Mouse (Mus musculus) MEL (cell line): Measurements from ENCODE around the gene Avpr1b. TPM values are rescaled to one million over a fixed set of nuclear protein-coding genes. Genes with fewer than 3 reads are reported as not detected.

Experiments
- DNase-seq: peaks from one replicate; pipeline ENCODE4 v3.0.0; 2011; ENCODE audit warnings: low read depth, low spot score
- H3K27ac ChIP-seq: 2 replicates; pipeline ENCODE4 v1.5.1; 2012; ENCODE audit warnings: low read depth, mild to moderate bottlenecking, control low read depth, low read length, moderate library complexity; ENCODE audit not compliant: control insufficient read depth
- H3K27me3 ChIP-seq, 2 experiments: fragments of 150-350 bp in 1 of 2; sonication (generic) in 1 of 2; 2 replicates each; pipeline ENCODE4 v1.6.1; 2012; ENCODE audit warnings: low read length in 2 of 2, mild to moderate bottlenecking in 2 of 2, improper control_type of control experiment in 1 of 2, moderate library complexity in 1 of 2; ENCODE audit not compliant: insufficient read depth in 2 of 2, control insufficient read depth in 1 of 2
- H3K36me3 ChIP-seq, 2 experiments: 2 replicates each; pipeline ENCODE4 v1.6.1; 2012 to 2014; ENCODE audit warnings: low read length in 2 of 2, improper control_type of control experiment in 1 of 2, inconsistent platforms in 1 of 2, mild to moderate bottlenecking in 1 of 2; ENCODE audit not compliant: insufficient read depth in 2 of 2, control insufficient read depth in 1 of 2
- H3K4me1 ChIP-seq, 2 experiments: fragments of 150-350 bp in 1 of 2; sonication (generic) in 1 of 2; 2 replicates each; pipeline ENCODE4 v1.6.1; 2012; ENCODE audit warnings: low read length in 2 of 2, improper control_type of control experiment in 1 of 2, mild to moderate bottlenecking in 1 of 2; ENCODE audit not compliant: insufficient read depth in 2 of 2, control insufficient read depth in 1 of 2
- H3K4me3 ChIP-seq, 2 experiments: fragments of 150-350 bp in 1 of 2; sonication (generic) in 1 of 2; 2 replicates each; pipeline ENCODE4 v1.5.1; 2012; ENCODE audit warnings: low read depth in 2 of 2, low read length in 2 of 2, mild to moderate bottlenecking in 2 of 2, moderate library complexity in 2 of 2, control low read depth in 1 of 2, improper control_type of control experiment in 1 of 2; ENCODE audit not compliant: control insufficient read depth in 1 of 2, insufficient read depth in 1 of 2
- H3K79me2 ChIP-seq: 2 replicates; pipeline ENCODE4 v1.6.1; 2012; ENCODE audit warnings: mild to moderate bottlenecking, low read length, moderate library complexity; ENCODE audit not compliant: control insufficient read depth, poor library complexity, insufficient read depth
- H3K9ac ChIP-seq: 2 replicates; pipeline ENCODE4 v1.6.1; 2012; ENCODE audit warnings: low read depth, mild to moderate bottlenecking, control low read depth, low read length, moderate library complexity; ENCODE audit not compliant: control insufficient read depth, poor library complexity, severe bottlenecking
- H3K9me3 ChIP-seq: fragments of 150-350 bp; sonication (generic); replicated peaks from 2 replicates; pipeline ENCODE4 v1.6.1; 2012; ENCODE audit warnings: mild to moderate bottlenecking, low read length, improper control_type of control experiment, moderate library complexity; ENCODE audit not compliant: insufficient read depth
- BHLHE40 ChIP-seq: IDR thresholded peaks from 2 replicates; pipeline ENCODE4 v1.6.1; 2012; ENCODE audit warnings: low read depth, mild to moderate bottlenecking, inconsistent platforms, low read length, improper control_type of control experiment, borderline replicate concordance
- CTCF ChIP-seq, 3 experiments: IDR thresholded peaks in 2 of 3; conservative IDR thresholded peaks in 1 of 3; 2 replicates each; pipeline ENCODE4 v1.5.1; 2011 to 2012; ENCODE audit warnings: low read length in 3 of 3, low read depth in 2 of 3, mild to moderate bottlenecking in 2 of 3, improper control_type of control experiment in 1 of 3, inconsistent platforms in 1 of 3, mixed read lengths in 1 of 3, moderate library complexity in 1 of 3; ENCODE audit not compliant: control insufficient read depth in 1 of 3, insufficient read depth in 1 of 3, poor library complexity in 1 of 3, severe bottlenecking in 1 of 3
- ELF1 ChIP-seq: IDR thresholded peaks from 2 replicates; pipeline ENCODE4 v1.6.1; 2014; ENCODE audit warnings: low read depth, mild to moderate bottlenecking, inconsistent platforms, low read length, improper control_type of control experiment, moderate library complexity
- KAT2A ChIP-seq: conservative IDR thresholded peaks from 2 replicates; pipeline ENCODE4 v1.6.1; 2012; ENCODE audit warnings: low read depth, low read length, improper control_type of control experiment, inconsistent platforms
- MAFK ChIP-seq: IDR thresholded peaks from 2 replicates; pipeline ENCODE4 v1.6.1; 2011; ENCODE audit warnings: low read depth, mild to moderate bottlenecking, low read length, improper control_type of control experiment, borderline replicate concordance
- MAZ ChIP-seq: IDR thresholded peaks from 2 replicates; pipeline ENCODE4 v1.6.1; 2012; ENCODE audit warnings: low read depth, mild to moderate bottlenecking, inconsistent platforms, low read length, improper control_type of control experiment
- MXI1 ChIP-seq: IDR thresholded peaks from 2 replicates; pipeline ENCODE4 v1.6.1; 2011; ENCODE audit warnings: mild to moderate bottlenecking, low read depth, low read length, improper control_type of control experiment
- MYB ChIP-seq: IDR thresholded peaks from 2 replicates; pipeline ENCODE4 v1.6.1; 2011; ENCODE audit warnings: mild to moderate bottlenecking, low read depth, low read length, improper control_type of control experiment
- NELFE ChIP-seq: IDR thresholded peaks from 2 replicates; pipeline ENCODE4 v1.6.1; 2011; ENCODE audit warnings: low read depth, low read length, improper control_type of control experiment
- POLR2AphosphoS2 ChIP-seq: IDR thresholded peaks from 2 replicates; pipeline ENCODE4 v1.6.1; 2011; ENCODE audit warnings: low read length, improper control_type of control experiment
- POLR2AphosphoS5 ChIP-seq: IDR thresholded peaks from 2 replicates; pipeline ENCODE4 v1.6.1; 2012; ENCODE audit warnings: low read depth, borderline replicate concordance, mild to moderate bottlenecking, inconsistent platforms, low read length, moderate library complexity, mixed read lengths
- RAD21 ChIP-seq: IDR thresholded peaks from 2 replicates; pipeline ENCODE4 v1.6.1; 2011; ENCODE audit warnings: mild to moderate bottlenecking, low read depth, low read length, improper control_type of control experiment
- RCOR1 ChIP-seq: IDR thresholded peaks from 2 replicates; pipeline ENCODE4 v1.6.1; 2012; ENCODE audit warnings: low read depth, mild to moderate bottlenecking, inconsistent platforms, low read length, improper control_type of control experiment
- SIN3A ChIP-seq: IDR thresholded peaks from 2 replicates; pipeline ENCODE4 v1.6.1; 2012; ENCODE audit warnings: low read length, improper control_type of control experiment, inconsistent platforms
- SMC3 ChIP-seq: IDR thresholded peaks from 2 replicates; pipeline ENCODE4 v1.6.1; 2011; ENCODE audit warnings: low read depth, low read length, improper control_type of control experiment
- TAL1 ChIP-seq: IDR thresholded peaks from 2 replicates; pipeline ENCODE4 v1.6.1; 2012; ENCODE audit warnings: mild to moderate bottlenecking, inconsistent platforms, low read length, moderate library complexity, mixed read lengths
- TCF12 ChIP-seq: IDR thresholded peaks from 2 replicates; pipeline ENCODE4 v1.6.1; 2014; ENCODE audit warnings: low read depth, mild to moderate bottlenecking, inconsistent platforms, low read length, improper control_type of control experiment, moderate library complexity
- USF1 ChIP-seq: IDR thresholded peaks from 2 replicates; pipeline ENCODE4 v1.6.1; 2014; ENCODE audit warnings: low read depth, mild to moderate bottlenecking, inconsistent platforms, low read length, improper control_type of control experiment, moderate library complexity
- USF2 ChIP-seq, 2 experiments: IDR thresholded peaks; 2 replicates each; pipeline ENCODE4 v1.6.1; 2011 to 2012; ENCODE audit warnings: improper control_type of control experiment in 2 of 2, low read length in 2 of 2, borderline replicate concordance in 1 of 2, inconsistent platforms in 1 of 2, low read depth in 1 of 2, mild to moderate bottlenecking in 1 of 2; ENCODE audit not compliant: insufficient read depth in 1 of 2
- ZC3H11A ChIP-seq: IDR thresholded peaks from 2 replicates; pipeline ENCODE4 v1.6.1; 2012; ENCODE audit warnings: low read depth, mild to moderate bottlenecking, inconsistent platforms, low read length, improper control_type of control experiment
- ZKSCAN1 ChIP-seq: IDR thresholded peaks from 2 replicates; pipeline ENCODE4 v1.6.1; 2012; ENCODE audit warnings: low read depth, mild to moderate bottlenecking, inconsistent platforms, low read length, improper control_type of control experiment, moderate library complexity
- ZMIZ1 ChIP-seq: IDR thresholded peaks from 2 replicates; pipeline ENCODE4 v1.6.1; 2012; ENCODE audit warnings: low read depth, mild to moderate bottlenecking, inconsistent platforms, low read length, improper control_type of control experiment, moderate library complexity
- polyA plus RNA-seq, 2 experiments: library from polyadenylated mRNA; stranded (reverse) in 1 of 2; unstranded in 1 of 2; fragments of >175 nt in 1 of 2; fragments of >200 nt in 1 of 2; gene quantifications; 2 replicates each; pipeline versions ENCODE4 v1.2.1 to v1.2.4; 2012; ENCODE audit warnings: low replicate concordance in 2 of 2, low read depth in 1 of 2; ENCODE audit not compliant: insufficient read length in 2 of 2, insufficient read depth in 1 of 2, missing spikeins in 1 of 2
- total RNA-seq: library from RNA; depleted of rRNA; stranded (reverse); fragments of 300-350 nt; gene quantifications from 2 replicates; pipeline ENCODE4 v1.2.3, GENCODE M21; 2012

The Avpr1b gene
- total and polyA plus RNA-seq, 3 experiments = not detected

DNA sequence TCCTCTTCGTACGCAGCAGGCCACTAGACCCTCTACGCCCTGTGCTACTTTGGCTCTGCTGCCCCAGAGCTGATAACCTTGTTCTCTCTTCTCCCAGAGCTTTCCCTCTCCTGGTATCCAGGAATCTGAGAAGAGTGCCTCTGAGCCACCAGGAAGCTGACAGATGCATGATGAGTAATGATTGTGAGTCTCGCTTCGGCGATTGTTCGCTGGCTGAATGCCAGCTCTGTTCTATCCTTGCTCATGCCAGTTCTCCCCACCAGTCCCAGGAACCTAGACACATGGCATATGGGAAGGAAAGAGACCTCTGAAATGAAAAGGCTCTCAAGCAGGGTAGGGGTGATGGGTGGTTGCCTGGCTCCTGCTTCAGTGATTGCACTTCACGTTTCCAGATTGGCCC, 12.2 kb upstream of the Avpr1b start:
- no peaks in the 10 kb centered on the region for H3K36me3 ChIP-seq
- no peaks in the 10 kb centered on the region for H3K79me2 ChIP-seq
- no peak for TF ChIP-seq MAZ
- TF ChIP-seq MXI1 = no peak
- no peak for TF ChIP-seq ELF1
- TF ChIP-seq POLR2AphosphoS5 = no peak
- TF ChIP-seq MAFK = no peak
- TF ChIP-seq SIN3A = no peak
- no peak for TF ChIP-seq BHLHE40
- TF ChIP-seq ZMIZ1 = no peak
- no peak for TF ChIP-seq NELFE
- no peak for TF ChIP-seq RCOR1
- no peak for TF ChIP-seq TAL1
- TF ChIP-seq KAT2A = no peak
- no peak for TF ChIP-seq ZKSCAN1
- TF ChIP-seq USF2 (IDR thresholded peaks at IDR 0.05; ENCODE audit: borderline replicate concordance in 1 of 2, insufficient read depth in 1 of 2, low read depth in 1 of 2, low read length in 2 of 2) = no peak
- no peak for TF ChIP-seq ZC3H11A
- TF ChIP-seq MYB = no peak
- TF ChIP-seq POLR2AphosphoS2 = no peak
- no peak for TF ChIP-seq TCF12
- no peak for TF ChIP-seq USF1
- TF ChIP-seq RAD21 = no peak
- H3K27me3 ChIP-seq = peaks cover 5 to 6% of the 10 kb centered on the region in 2 experiments; a peak in 3 of 4 replicates
- no peak overlapping the region for H3K27ac ChIP-seq
- H3K4me3 ChIP-seq = no peak overlapping the region
- H3K9ac ChIP-seq = no peak overlapping the region
- DNase-seq = no peak
- no peaks in the 10 kb centered on the region for H3K9me3 ChIP-seq
- H3K4me1 ChIP-seq = no peaks in the 10 kb centered on the region

DNA sequence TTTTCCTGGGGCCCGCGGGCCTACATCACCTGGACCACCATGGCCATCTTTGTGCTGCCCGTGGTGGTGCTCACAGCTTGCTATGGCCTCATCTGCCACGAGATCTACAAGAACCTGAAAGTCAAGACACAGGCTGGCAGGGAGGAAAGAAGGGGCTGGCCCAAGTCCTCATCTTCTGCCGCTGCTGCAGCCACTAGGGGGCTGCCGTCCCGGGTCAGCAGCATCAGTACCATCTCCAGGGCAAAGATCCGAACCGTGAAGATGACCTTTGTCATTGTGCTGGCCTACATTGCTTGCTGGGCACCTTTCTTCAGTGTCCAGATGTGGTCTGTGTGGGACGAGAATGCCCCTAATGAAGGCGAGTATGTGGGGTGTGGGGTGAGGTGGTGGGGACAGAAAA, 1.3 kb downstream of the Avpr1b start:
- no peak overlapping the region for H3K9ac ChIP-seq
- DNase-seq = no peak
- no peak overlapping the region for H3K4me3 ChIP-seq
- peaks cover 16 to 23% of the 10 kb centered on the region in 2 experiments for H3K27me3 ChIP-seq
- H3K36me3 ChIP-seq = no peaks in the 10 kb centered on the region
- peak; percentile 16 to 40 (median 18); a peak in 4 of 6 replicates for TF ChIP-seq CTCF (IDR thresholded peaks at IDR 0.05 in 2 of 3, conservative IDR thresholded peaks at IDR 0.05 in 1 of 3; ENCODE audit: control insufficient read depth in 1 of 3, insufficient read depth in 1 of 3, low read depth in 2 of 3, low read length in 3 of 3, poor library complexity in 1 of 3, severe bottlenecking in 1 of 3)
- TF ChIP-seq SMC3 = no peak; the same call in 1 of the 2 replicates
- no peak overlapping the region for H3K27ac ChIP-seq
- no peaks in the 10 kb centered on the region for H3K79me2 ChIP-seq
- no peaks in the 10 kb centered on the region for H3K9me3 ChIP-seq
- H3K4me1 ChIP-seq = no peaks in the 10 kb centered on the region
